In the genomic region with DNA sequence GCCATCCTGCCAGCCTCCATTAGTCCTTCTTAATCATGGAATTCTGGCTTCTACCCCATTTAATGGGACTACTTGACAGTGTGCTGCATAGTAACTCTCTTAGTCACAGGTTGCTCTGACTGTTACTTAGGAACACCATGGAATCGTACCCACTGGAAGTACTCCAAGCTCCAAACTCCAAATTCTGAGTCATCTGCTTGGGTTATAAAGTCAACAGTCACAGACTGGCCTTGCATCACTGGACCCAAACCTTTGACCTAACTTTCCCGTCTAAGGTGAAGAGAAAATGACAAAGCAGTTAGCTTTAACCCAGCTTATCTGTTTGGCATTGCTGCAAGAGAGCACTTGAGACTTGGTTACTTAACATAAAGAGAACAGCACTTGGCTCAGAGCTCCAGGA, we compare ENCODE assay signal across 12 mouse cellular contexts.
A peak's percentile ranks its signal among the peaks of the same experiment; 100 is the strongest.
DNase-seq lines count a peak whose midpoint lies in the region; ATAC-seq and TF ChIP-seq lines count a peak whose summit lies in the region.
"Had no signal": no experiment of that assay in that cellular context is flagged by ENCODE, and none has a peak within 500 bp of the region (broad histone marks: within the 10 kb centered on the region; RNA-seq: fewer than 3 reads in every experiment).

No protein-coding gene starts in this region.

- H3K9ac ChIP-seq in liver, embryonic 16.5 days (ENCODE audit: low read depth, low read length), result no peak overlapping the region
- H3K9ac ChIP-seq in hindbrain, embryonic 13.5 days, result no peak overlapping the region
- H3K9ac ChIP-seq: hindbrain, embryonic 15.5 days; limb, embryonic 12.5 days had no signal

- H3K27me3 ChIP-seq in liver, embryonic 16.5 days (ENCODE audit: control insufficient read depth, insufficient read depth, low read depth, low read length), result no peaks in the 10 kb centered on the region
- H3K27me3 ChIP-seq in small intestine, adult 2 months (ENCODE audit: control insufficient read depth, insufficient read depth, low read length), result no peaks in the 10 kb centered on the region
- no peaks in the 10 kb centered on the region for H3K27me3 ChIP-seq in hindbrain, embryonic 13.5 days
- H3K27me3 ChIP-seq: hindbrain, embryonic 15.5 days; limb, embryonic 12.5 days had no signal

- H3K4me3 ChIP-seq in liver, embryonic 16.5 days (ENCODE audit: low read depth, low read length), result no peak overlapping the region
- H3K4me3 ChIP-seq in small intestine, adult 2 months (ENCODE audit: low read depth, low read length), result no peak overlapping the region
- H3K4me3 ChIP-seq in hindbrain, embryonic 13.5 days, result no peak overlapping the region
- H3K4me3 ChIP-seq: hindbrain, embryonic 15.5 days; limb, embryonic 12.5 days had no signal

- 28% methylated on average over 2 of the region's 2 CpGs for WGBS in liver, embryonic 16.5 days (ENCODE audit: insufficient replicate concordance)
- WGBS in small intestine, adult 2 months, result 23% methylated on average over 2 of the region's 2 CpGs
- WGBS in hindbrain, embryonic 13.5 days, result 88% methylated on average over 2 of the region's 2 CpGs

- peak; percentile 47; the same call in 1 of the 2 replicates for ATAC-seq in liver, embryonic 16.5 days (ENCODE audit: low read depth)
- no peak for ATAC-seq in hindbrain, embryonic 13.5 days (ENCODE audit: low FRiP score)

- TF ChIP-seq CTCF in small intestine, adult 2 months (IDR thresholded peaks at IDR 0.05; ENCODE audit: extremely low read depth, insufficient read length, insufficient replicate concordance, low read depth, low read length), result no peak

- no peaks in the 10 kb centered on the region for H3K9me3 ChIP-seq in liver, embryonic 16.5 days (replicated peaks; ENCODE audit: control insufficient read depth, low read length)
- H3K9me3 ChIP-seq in hindbrain, embryonic 13.5 days, result no peaks in the 10 kb centered on the region
- H3K9me3 ChIP-seq: hindbrain, embryonic 15.5 days; limb, embryonic 12.5 days had no signal

- H3K4me1 ChIP-seq in liver, embryonic 16.5 days (ENCODE audit: control insufficient read depth, low read depth, low read length), result no peaks in the 10 kb centered on the region
- peaks cover 1% of the 10 kb centered on the region; the same call in 1 of the 2 replicates for H3K4me1 ChIP-seq in small intestine, adult 2 months (ENCODE audit: control insufficient read depth, insufficient read depth, insufficient read length, low read length)
- H3K4me1 ChIP-seq in hindbrain, embryonic 13.5 days (replicated peaks), result 0 out of 2 replicates have a peak, but pooled peaks cover 3% of the 10 kb centered on the region
- H3K4me1 ChIP-seq: hindbrain, embryonic 15.5 days; limb, embryonic 12.5 days had no signal

- peak; percentile 55 for DNase-seq in adrenal gland, adult 2 months
- no peak for DNase-seq in adrenal gland, postnatal 4 days (ENCODE audit: low spot score in 2 of 2)
- no peak for DNase-seq in liver
- peak; percentile 27 for DNase-seq in kidney, postnatal 14 days
- DNase-seq in layer of hippocampus, adult 9-11 months, result no peak
- DNase-seq: spleen, adult 18-20 months; thymus, postnatal 14 days had no signal

- H3K27ac ChIP-seq in liver, embryonic 16.5 days (ENCODE audit: low read length), result no peak overlapping the region
- H3K27ac ChIP-seq in small intestine, adult 2 months (ENCODE audit: insufficient read depth, low read depth, low read length), result peak overlapping the region; percentile 12; the same call in 1 of the 2 replicates
- H3K27ac ChIP-seq in hindbrain, embryonic 13.5 days, result no peak overlapping the region
- H3K27ac ChIP-seq: hindbrain, embryonic 15.5 days; limb, embryonic 12.5 days had no signal

- TF ChIP-seq POLR2A in small intestine, adult 2 months (IDR thresholded peaks at IDR 0.05; ENCODE audit: low read depth, low read length), result no peak

- H3K36me3 ChIP-seq in liver, embryonic 16.5 days (ENCODE audit: control insufficient read depth, insufficient read depth), result no peaks in the 10 kb centered on the region
- no peaks in the 10 kb centered on the region for H3K36me3 ChIP-seq in small intestine, adult 2 months (ENCODE audit: control insufficient read depth, insufficient read depth, low read length)
- no peaks in the 10 kb centered on the region for H3K36me3 ChIP-seq in hindbrain, embryonic 13.5 days
- H3K36me3 ChIP-seq: hindbrain, embryonic 15.5 days; limb, embryonic 12.5 days had no signal

- no peak overlapping the region for H3K4me2 ChIP-seq in liver, embryonic 16.5 days (ENCODE audit: low read depth, low read length)
- H3K4me2 ChIP-seq in hindbrain, embryonic 13.5 days, result no peak overlapping the region
- H3K4me2 ChIP-seq: hindbrain, embryonic 15.5 days; limb, embryonic 12.5 days had no signal

Comparison
In these comparisons a context has a peak if more than half of its experiments do, and no peak if none do; other contexts are left out.
1. DNase-seq: peak in adrenal gland, adult 2 months (single experiment) and kidney, postnatal 14 days (single experiment); none in adrenal gland, postnatal 4 days (0 of 2), liver (single experiment) and layer of hippocampus, adult 9-11 months (single experiment).